Mouse (Mus musculus): ENCODE measurements around the gene Kalrn. TPM values are rescaled to one million over a fixed set of nuclear protein-coding genes. Genes with fewer than 3 reads are reported as not detected.

Gene Kalrn
- polyA plus RNA-seq, 1 experiment from 2014 or later = 10.0 TPM

DNA sequence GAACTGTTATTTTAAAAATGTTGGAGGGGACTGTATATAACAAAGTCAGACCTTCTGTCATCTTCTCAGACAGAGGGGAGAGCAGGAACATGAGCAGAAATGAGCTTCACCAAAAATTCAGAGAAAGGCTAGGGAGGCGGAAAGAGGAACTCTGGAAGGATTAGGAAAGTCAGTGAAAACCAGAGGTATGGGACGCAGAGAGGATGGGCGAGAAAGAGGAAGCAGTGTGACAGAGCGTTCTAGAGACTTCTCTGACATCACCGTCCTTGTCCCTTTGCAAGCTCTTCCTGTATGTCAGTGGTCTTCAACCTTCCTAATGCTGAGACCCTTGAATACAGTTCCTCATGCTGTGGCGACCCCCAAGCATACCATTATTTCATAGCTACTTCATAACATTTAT is 588.0 kb downstream of the Kalrn start:
- no peaks in the 10 kb centered on the region for H3K4me1 ChIP-seq (replicated peaks)
- H3K4me3 ChIP-seq (replicated peaks) = no peak overlapping the region
- no peaks in the 10 kb centered on the region for H3K36me3 ChIP-seq (replicated peaks)
- no peak overlapping the region for H3K9ac ChIP-seq
- 14% methylated on average over 6 of the region's 6 CpGs for WGBS (ENCODE audit: insufficient replicate concordance)
- no peak overlapping the region for H3K27ac ChIP-seq (replicated peaks)
- no peak overlapping the region for H3K4me2 ChIP-seq
- ATAC-seq (ENCODE audit: insufficient read depth) = no peak
- no peaks in the 10 kb centered on the region for H3K27me3 ChIP-seq
- no peaks in the 10 kb centered on the region for H3K9me3 ChIP-seq (replicated peaks)

DNA sequence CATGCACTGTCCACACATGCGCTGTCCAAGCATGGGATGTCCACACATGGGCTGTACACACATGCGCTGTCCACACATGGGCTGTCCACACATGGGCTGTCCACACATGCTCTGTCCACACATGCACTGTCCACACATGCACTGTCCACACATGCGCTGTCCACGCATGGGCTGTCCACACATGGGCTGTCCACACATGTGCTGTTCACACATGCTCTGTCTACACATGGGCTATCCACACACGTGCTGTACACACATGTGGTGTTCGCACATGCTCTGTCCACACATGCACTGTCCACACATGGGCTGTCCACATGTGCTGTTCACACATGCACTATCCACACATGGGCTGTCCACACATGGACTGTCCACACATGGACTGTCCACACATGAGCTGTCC is 589.6 kb downstream of the Kalrn start:
- H3K4me3 ChIP-seq (replicated peaks) = no peak overlapping the region
- H3K27ac ChIP-seq (replicated peaks) = no peak overlapping the region
- H3K4me2 ChIP-seq = no peak overlapping the region
- no peaks in the 10 kb centered on the region for H3K36me3 ChIP-seq (replicated peaks)
- H3K27me3 ChIP-seq = no peaks in the 10 kb centered on the region
- no peaks in the 10 kb centered on the region for H3K4me1 ChIP-seq (replicated peaks)
- no peak overlapping the region for H3K9ac ChIP-seq
- 83% methylated on average over 6 of the region's 6 CpGs for WGBS (ENCODE audit: insufficient replicate concordance)
- no peaks in the 10 kb centered on the region for H3K9me3 ChIP-seq (replicated peaks)
- ATAC-seq (ENCODE audit: insufficient read depth) = no peak

DNA sequence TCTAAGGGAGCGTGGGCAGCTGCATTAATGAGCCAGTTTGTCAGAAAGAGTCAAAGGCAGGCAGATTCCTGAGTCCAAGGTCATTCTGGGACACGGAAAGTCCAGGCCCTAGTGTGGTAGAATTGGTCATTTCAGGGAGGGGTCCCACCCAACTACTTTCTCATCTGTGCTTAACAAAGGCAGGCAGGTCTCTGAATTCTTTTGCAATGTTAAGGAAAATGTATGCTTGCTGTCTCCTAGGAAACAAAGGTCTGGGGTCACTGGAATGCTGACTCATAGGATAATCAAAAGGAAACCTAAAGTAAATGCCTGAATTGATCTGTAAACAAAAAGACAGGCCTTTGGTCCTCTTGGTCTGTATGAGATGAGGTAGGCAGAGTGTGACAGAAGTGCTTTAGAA is 593.5 kb downstream of the Kalrn start:
- no peak for ATAC-seq (ENCODE audit: insufficient read depth)
- 50% methylated on average over 2 of the region's 2 CpGs for WGBS (ENCODE audit: insufficient replicate concordance)
- H3K4me2 ChIP-seq = no peak overlapping the region
- H3K4me1 ChIP-seq (replicated peaks) = no peaks in the 10 kb centered on the region
- H3K27me3 ChIP-seq = no peaks in the 10 kb centered on the region
- H3K9me3 ChIP-seq (replicated peaks) = no peaks in the 10 kb centered on the region
- no peak overlapping the region for H3K4me3 ChIP-seq (replicated peaks)
- H3K9ac ChIP-seq = no peak overlapping the region
- H3K27ac ChIP-seq (replicated peaks) = no peak overlapping the region
- no peaks in the 10 kb centered on the region for H3K36me3 ChIP-seq (replicated peaks)

DNA sequence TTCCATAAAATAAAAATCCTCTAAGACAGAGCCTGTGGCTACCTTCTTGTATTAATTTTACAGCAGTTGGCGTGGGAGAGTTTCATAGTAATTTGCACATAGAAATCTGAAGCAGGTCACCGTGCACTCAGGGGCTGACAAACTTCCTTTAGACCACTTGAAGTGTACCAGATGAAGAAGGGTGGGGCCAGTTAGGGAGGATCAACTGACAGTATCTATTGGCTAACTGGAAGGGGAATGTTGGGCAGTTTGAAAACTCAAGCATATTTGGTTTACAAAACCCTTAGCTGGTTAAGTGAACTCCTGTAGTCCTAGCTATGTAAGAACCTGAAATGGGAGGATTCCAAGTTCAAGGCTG is 606.1 kb downstream of the Kalrn start:
- Histone ChIP-seq H3K9me3 (replicated peaks) (no peaks in the 10 kb centered on the region), H3K27me3 (no peaks in the 10 kb centered on the region), H3K4me2 (peak overlapping the region; percentile 88), H3K4me1 (replicated peaks) (peaks cover 31% of the 10 kb centered on the region), H3K27ac (replicated peaks) (peak overlapping the region; percentile 54), H3K36me3 (replicated peaks) (peaks cover 13% of the 10 kb centered on the region), H3K4me3 (replicated peaks) (peak overlapping the region; percentile 90), H3K9ac (peak overlapping the region; percentile 87)
- WGBS (ENCODE audit: insufficient replicate concordance) = 17% methylated on average over 2 of the region's 2 CpGs
- peak; percentile 58 for ATAC-seq (ENCODE audit: insufficient read depth)

GRCm38 (mm10) chr16:33966538-33967282 is 606.6 kb downstream of the Kalrn start, which contains the start of gene Umps:
Gene Umps, minus strand, starts transcription at chr16:33967038.
- no peaks in the 10 kb centered on the region for H3K9me3 ChIP-seq (replicated peaks)
- WGBS (ENCODE audit: insufficient replicate concordance) = under 1% methylated on average over 44 of the region's 44 CpGs
- H3K4me3 ChIP-seq (replicated peaks) = peak within 1 kb of the TSS; percentile 90
- peak within 1 kb of the TSS; percentile 54 for H3K27ac ChIP-seq (replicated peaks)
- H3K36me3 ChIP-seq (replicated peaks) = peaks cover 18% of the 10 kb centered on the region
- ATAC-seq (ENCODE audit: insufficient read depth) = peak; percentile 80
- H3K4me2 ChIP-seq = peak within 1 kb of the TSS; percentile 88
- no peaks in the 10 kb centered on the region for H3K27me3 ChIP-seq
- peaks cover 31% of the 10 kb centered on the region for H3K4me1 ChIP-seq (replicated peaks)
- peak within 1 kb of the TSS; percentile 87 for H3K9ac ChIP-seq

GRCm38 (mm10) chr16:33965878-33966537 is 607.3 kb downstream of the Kalrn start:
- peak overlapping the region; percentile 54 for H3K27ac ChIP-seq (replicated peaks)
- H3K36me3 ChIP-seq (replicated peaks) = peaks cover 25% of the 10 kb centered on the region
- no peaks in the 10 kb centered on the region for H3K9me3 ChIP-seq (replicated peaks)
- peak overlapping the region; percentile 87 for H3K9ac ChIP-seq
- peak overlapping the region; percentile 88 for H3K4me2 ChIP-seq
- peak overlapping the region; percentile 90 for H3K4me3 ChIP-seq (replicated peaks)
- WGBS (ENCODE audit: insufficient replicate concordance) = 2% methylated on average over 15 of the region's 15 CpGs
- peaks cover 31% of the 10 kb centered on the region for H3K4me1 ChIP-seq (replicated peaks)
- H3K27me3 ChIP-seq = no peaks in the 10 kb centered on the region
- ATAC-seq (ENCODE audit: insufficient read depth) = no peak

- Histone ChIP-seq H3K4me1 (replicated peaks) (peaks cover 34% of the 10 kb centered on the region), H3K4me3 (replicated peaks) (no peak overlapping the region), H3K27ac (replicated peaks) (0 out of 2 replicates have a peak overlapping the region, but pooled peaks have one; percentile 35), H3K27me3 (no peaks in the 10 kb centered on the region), H3K9ac (no peak overlapping the region), H3K36me3 (replicated peaks) (peaks cover 50% of the 10 kb centered on the region), H3K9me3 (replicated peaks) (no peaks in the 10 kb centered on the region), H3K4me2 (no peak overlapping the region)
- ATAC-seq (ENCODE audit: insufficient read depth) = no peak
- WGBS (ENCODE audit: insufficient replicate concordance) = 70% methylated on average over 6 of the region's 6 CpGs
Observed at GRCm38 (mm10) chr16:33963509-33963908, 609.8 kb downstream of the Kalrn start.

DNA sequence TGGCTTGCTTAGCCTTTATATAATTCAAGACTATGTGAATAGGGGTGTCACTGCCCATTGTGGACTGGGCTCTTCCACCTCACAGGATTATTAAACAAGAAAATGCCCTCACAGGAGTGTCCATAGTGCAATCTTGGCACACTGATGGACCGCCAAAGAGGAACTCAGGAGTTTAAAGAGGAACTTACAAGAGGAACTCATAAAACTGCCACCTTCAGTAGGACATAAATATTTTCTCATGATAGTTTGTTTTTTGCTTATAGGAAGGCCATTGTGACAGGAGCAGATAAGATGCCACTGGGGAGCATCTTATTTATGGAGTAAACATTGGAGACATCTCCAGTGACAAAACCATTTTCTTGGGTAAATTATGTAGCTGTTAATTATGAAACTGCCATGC is 618.5 kb downstream of the Kalrn start:
- Histone ChIP-seq H3K4me2 (no peak overlapping the region), H3K36me3 (replicated peaks) (peaks cover 71% of the 10 kb centered on the region), H3K27ac (replicated peaks) (no peak overlapping the region), H3K4me3 (replicated peaks) (no peak overlapping the region), H3K4me1 (replicated peaks) (peaks cover 3% of the 10 kb centered on the region; the same call in 1 of the 2 replicates), H3K27me3 (no peaks in the 10 kb centered on the region), H3K9me3 (replicated peaks) (no peaks in the 10 kb centered on the region), H3K9ac (no peak overlapping the region)
- WGBS (ENCODE audit: insufficient replicate concordance) = 63% methylated on average over 1 of the region's 1 CpGs
- ATAC-seq (ENCODE audit: insufficient read depth) = no peak

DNA sequence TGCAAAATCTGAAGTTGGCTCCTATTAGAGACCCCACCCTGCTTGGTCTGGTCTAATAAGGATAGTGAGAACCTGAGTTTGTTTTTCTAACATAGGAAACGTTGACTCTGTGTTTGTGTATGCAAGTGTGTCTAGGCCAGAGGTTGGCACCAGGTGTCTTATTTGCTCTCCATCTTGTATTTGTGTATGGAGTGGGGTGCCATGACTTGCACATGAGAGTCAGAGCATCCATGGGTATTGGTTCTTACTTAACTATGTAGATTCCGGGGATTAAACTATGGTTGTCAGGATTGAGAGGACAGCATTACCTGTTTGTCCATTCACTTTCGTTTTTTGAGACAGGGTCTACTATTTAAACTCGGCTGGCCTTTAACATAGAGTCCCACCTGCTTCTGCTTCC is 620.3 kb downstream of the Kalrn start:
- H3K9ac ChIP-seq = no peak overlapping the region
- 77% methylated on average over 4 of the region's 4 CpGs for WGBS (ENCODE audit: insufficient replicate concordance)
- no peak overlapping the region for H3K4me2 ChIP-seq
- H3K27me3 ChIP-seq = no peaks in the 10 kb centered on the region
- H3K9me3 ChIP-seq (replicated peaks) = no peaks in the 10 kb centered on the region
- peaks cover 53% of the 10 kb centered on the region for H3K36me3 ChIP-seq (replicated peaks)
- no peak overlapping the region for H3K4me3 ChIP-seq (replicated peaks)
- H3K27ac ChIP-seq (replicated peaks) = no peak overlapping the region
- H3K4me1 ChIP-seq (replicated peaks) = peaks cover 16% of the 10 kb centered on the region; the same call in 1 of the 2 replicates
- ATAC-seq (ENCODE audit: insufficient read depth) = no peak

DNA sequence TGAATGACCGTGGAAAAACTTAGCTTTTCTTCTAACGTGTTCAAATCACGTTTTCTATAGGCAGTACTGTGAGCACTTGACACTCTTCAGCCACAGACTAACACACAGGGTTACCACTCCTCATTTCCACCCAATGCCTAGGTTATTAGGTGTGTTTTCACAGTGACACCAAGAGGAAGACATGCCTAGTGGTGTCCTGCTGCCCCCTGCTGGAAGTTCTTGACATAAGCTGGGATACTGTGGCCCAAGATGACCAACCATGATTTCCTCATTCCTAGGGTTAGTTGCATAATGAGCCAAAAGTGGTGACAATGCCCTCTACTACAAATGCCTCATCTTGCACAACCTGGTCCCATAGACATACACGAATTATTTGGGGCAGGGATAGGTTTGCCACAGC is 622.5 kb downstream of the Kalrn start:
- no peak overlapping the region for H3K4me2 ChIP-seq
- ATAC-seq (ENCODE audit: insufficient read depth) = peak; percentile 45; the same call in 1 of the 2 replicates
- H3K27me3 ChIP-seq = no peaks in the 10 kb centered on the region
- H3K27ac ChIP-seq (replicated peaks) = no peak overlapping the region
- no peak overlapping the region for H3K4me3 ChIP-seq (replicated peaks)
- WGBS (ENCODE audit: insufficient replicate concordance) = 13% methylated on average over 4 of the region's 4 CpGs
- peaks cover 32% of the 10 kb centered on the region for H3K4me1 ChIP-seq (replicated peaks)
- H3K9me3 ChIP-seq (replicated peaks) = no peaks in the 10 kb centered on the region
- no peak overlapping the region for H3K9ac ChIP-seq
- peaks cover 31% of the 10 kb centered on the region for H3K36me3 ChIP-seq (replicated peaks)

DNA sequence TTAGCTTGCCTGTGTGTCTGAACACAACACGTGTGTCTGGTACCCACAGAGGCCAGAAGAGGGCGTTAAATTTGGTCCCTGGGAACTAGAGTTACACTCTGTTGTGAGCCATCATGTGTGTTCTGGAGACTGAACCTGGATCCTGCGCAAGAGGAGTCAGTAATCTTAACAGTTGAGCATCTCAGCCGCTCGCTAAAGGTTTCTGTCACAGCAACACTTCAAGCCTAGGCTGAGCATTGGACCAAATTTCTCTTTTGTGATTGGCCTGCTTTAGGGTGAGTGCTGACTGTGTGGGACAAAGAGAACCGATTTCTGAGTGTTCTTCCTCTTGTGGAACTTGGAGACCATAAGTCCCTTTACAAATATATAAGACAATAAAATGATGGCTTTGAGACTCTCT is 622.9 kb downstream of the Kalrn start:
- Histone ChIP-seq H3K4me3 (replicated peaks) (no peak overlapping the region), H3K9me3 (replicated peaks) (no peaks in the 10 kb centered on the region), H3K27me3 (no peaks in the 10 kb centered on the region), H3K36me3 (replicated peaks) (peaks cover 26% of the 10 kb centered on the region), H3K27ac (replicated peaks) (no peak overlapping the region), H3K4me1 (replicated peaks) (peaks cover 37% of the 10 kb centered on the region), H3K9ac (no peak overlapping the region), H3K4me2 (no peak overlapping the region)
- no peak for ATAC-seq (ENCODE audit: insufficient read depth)
- WGBS (ENCODE audit: insufficient replicate concordance) = 70% methylated on average over 6 of the region's 6 CpGs
